Mouse (Mus musculus): ENCODE measurements around the gene Ap1ar. TPM values are rescaled to one million over a fixed set of nuclear protein-coding genes. Genes with fewer than 3 reads are reported as not detected.

The Ap1ar gene
- polyA plus RNA-seq, 1 experiment from 2014 or later, result 57.8 TPM

DNA sequence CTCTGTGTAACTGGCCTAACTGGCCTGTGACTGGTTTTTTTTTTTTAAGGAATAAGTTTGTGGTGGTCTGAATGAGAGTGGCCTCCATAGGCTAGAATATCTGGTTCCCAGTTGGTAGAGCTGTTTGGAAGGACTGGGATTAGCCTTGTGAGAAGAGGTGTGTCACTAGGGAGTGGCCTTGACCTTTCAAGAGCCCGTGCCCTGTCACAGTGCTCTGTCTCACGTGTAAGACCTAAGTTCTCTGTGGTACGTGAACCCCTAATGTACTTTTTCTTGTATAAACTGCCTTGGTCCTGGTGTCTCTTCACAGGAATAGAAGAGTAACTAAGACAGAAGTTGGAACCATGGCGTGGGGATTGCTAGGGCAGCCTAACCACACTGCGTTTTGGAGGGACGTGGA is 31.3 kb downstream of the Ap1ar start:
- WGBS, result 94% methylated on average over 6 of the region's 6 CpGs
- no peak overlapping the region for H3K27ac ChIP-seq
- peaks cover 52% of the 10 kb centered on the region for H3K36me3 ChIP-seq (replicated peaks)
- no peaks in the 10 kb centered on the region for H3K9me3 ChIP-seq
- DNase-seq (ENCODE audit: extremely low spot score, low spot score), result no peak
- peaks cover 17% of the 10 kb centered on the region for H3K4me1 ChIP-seq
- no peak overlapping the region for H3K4me3 ChIP-seq
- H3K27me3 ChIP-seq (ENCODE audit: poor library complexity, severe bottlenecking), result no peaks in the 10 kb centered on the region

DNA sequence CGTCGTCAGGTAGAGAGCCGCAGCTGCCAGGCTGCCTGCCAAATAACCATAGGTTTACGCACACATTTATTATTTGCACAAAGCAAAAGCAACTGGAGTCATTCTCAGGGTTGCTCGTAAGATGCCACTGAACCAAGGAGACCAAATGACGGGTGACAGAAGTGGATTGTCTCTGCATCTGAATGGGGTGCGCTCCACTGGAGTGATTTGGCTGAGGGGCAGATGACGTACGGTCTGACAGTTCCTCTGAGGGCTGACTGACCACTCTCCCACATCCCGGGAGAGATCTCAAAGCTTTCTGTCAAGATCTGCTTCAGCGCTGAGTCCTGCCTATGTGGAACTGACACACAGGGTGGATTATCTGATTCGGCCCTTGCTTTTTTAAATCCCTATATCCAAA is 32.3 kb downstream of the Ap1ar start:
- Histone ChIP-seq H3K9me3 (no peaks in the 10 kb centered on the region), H3K27ac (no peak overlapping the region), H3K4me3 (no peak overlapping the region), H3K4me1 (peaks cover 17% of the 10 kb centered on the region), H3K27me3 (ENCODE audit: poor library complexity, severe bottlenecking) (no peaks in the 10 kb centered on the region), H3K36me3 (replicated peaks) (peaks cover 45% of the 10 kb centered on the region)
- 91% methylated on average over 12 of the region's 12 CpGs for WGBS
- no peak for DNase-seq (ENCODE audit: extremely low spot score, low spot score)

DNA sequence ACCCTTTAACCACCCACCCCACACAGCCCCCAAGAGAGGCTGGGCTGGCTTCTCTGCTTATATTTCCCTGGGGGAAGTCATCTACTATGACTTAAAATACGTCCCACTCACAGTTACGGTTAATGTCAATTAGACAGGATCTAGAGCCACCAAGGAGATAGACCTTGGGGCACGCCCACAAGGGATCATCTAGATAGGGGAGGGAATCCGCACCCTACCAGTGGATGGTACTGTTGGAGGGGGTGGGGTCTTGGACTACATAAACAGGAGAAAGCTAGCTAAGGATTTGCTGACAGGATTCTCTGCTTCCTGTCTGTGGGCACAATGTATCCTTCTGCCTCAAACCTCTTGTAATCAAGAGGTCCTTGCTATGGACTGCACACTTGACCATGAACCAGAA is 32.9 kb downstream of the Ap1ar start:
- 89% methylated on average over 4 of the region's 4 CpGs for WGBS
- Histone ChIP-seq H3K36me3 (replicated peaks) (peaks cover 38% of the 10 kb centered on the region), H3K9me3 (no peaks in the 10 kb centered on the region), H3K27ac (no peak overlapping the region), H3K27me3 (ENCODE audit: poor library complexity, severe bottlenecking) (no peaks in the 10 kb centered on the region), H3K4me1 (peaks cover 17% of the 10 kb centered on the region), H3K4me3 (no peak overlapping the region)
- no peak for DNase-seq (ENCODE audit: extremely low spot score, low spot score)

DNA sequence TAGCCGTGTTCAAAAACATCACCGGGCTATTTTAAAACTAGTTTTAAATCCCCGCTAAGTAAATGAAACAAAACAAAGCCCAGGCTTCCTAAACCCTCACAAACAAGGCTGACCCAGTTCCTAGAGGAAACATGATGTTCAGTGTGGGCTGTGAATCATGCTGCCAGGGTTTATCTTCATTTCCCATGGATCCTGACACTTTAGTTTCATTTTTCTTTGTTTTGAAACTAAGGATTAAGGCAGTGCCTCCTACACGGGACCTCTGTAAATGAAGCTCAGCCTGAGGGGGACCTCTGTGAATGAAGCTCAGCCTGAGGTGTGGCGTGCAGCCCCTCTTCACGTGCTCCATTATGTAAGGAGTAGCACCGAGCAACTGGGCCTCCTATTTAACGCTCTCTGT is 34.5 kb downstream of the Ap1ar start:
- Histone ChIP-seq H3K4me3 (no peak overlapping the region), H3K4me1 (peaks cover 10% of the 10 kb centered on the region), H3K9me3 (no peaks in the 10 kb centered on the region), H3K27me3 (ENCODE audit: poor library complexity, severe bottlenecking) (no peaks in the 10 kb centered on the region), H3K36me3 (replicated peaks) (peaks cover 22% of the 10 kb centered on the region), H3K27ac (no peak overlapping the region)
- no peak for DNase-seq (ENCODE audit: extremely low spot score, low spot score)
- WGBS, result 58% methylated on average over 8 of the region's 8 CpGs

DNA sequence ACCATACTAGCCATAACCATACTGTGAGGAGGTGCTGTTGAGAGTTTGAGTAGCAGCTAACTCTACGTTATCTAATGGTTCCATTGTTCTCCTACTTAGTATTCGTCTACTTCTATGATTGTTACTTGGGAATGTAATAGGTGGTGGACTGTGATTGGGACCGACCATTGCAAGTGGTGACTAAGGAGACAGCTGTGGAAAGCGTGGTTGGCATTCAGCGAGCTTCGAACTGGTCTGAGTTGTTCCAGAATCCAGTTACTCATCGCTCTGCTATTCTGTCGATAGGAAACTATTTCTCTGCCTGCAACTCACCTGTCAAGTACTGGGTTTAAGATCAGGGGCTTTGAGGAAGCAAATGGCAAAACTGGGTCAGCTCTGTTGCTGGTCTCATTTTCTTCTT is 36.2 kb downstream of the Ap1ar start:
- H3K36me3 ChIP-seq (replicated peaks), result peaks cover 7% of the 10 kb centered on the region
- H3K9me3 ChIP-seq, result no peaks in the 10 kb centered on the region
- no peak for DNase-seq (ENCODE audit: extremely low spot score, low spot score)
- H3K27me3 ChIP-seq (ENCODE audit: poor library complexity, severe bottlenecking), result no peaks in the 10 kb centered on the region
- H3K4me1 ChIP-seq, result peaks cover 6% of the 10 kb centered on the region
- H3K27ac ChIP-seq, result no peak overlapping the region
- 93% methylated on average over 8 of the region's 8 CpGs for WGBS
- H3K4me3 ChIP-seq, result no peak overlapping the region

DNA sequence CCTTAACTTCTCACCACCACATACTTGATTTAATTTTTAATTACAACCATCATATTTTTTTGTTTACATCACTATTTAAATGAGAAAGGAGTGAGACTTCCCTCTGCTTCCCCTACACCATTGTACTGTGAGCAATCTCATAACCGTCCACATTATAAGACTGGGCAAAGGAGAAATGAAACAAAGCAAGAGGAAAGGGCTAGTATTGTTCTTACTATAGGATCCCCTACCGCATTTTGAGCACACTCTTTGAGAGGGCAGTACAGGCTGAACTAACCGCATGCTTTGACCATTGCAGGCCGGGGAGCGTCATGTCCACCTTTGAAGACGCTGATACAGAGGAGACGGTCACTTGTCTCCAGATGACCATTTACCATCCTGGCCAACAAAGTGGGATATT is 41.1 kb downstream of the Ap1ar start:
- DNase-seq (ENCODE audit: extremely low spot score, low spot score), result no peak
- H3K36me3 ChIP-seq (replicated peaks), result no peaks in the 10 kb centered on the region
- no peak overlapping the region for H3K27ac ChIP-seq
- H3K4me1 ChIP-seq, result peaks cover 2% of the 10 kb centered on the region
- H3K9me3 ChIP-seq, result no peaks in the 10 kb centered on the region
- H3K4me3 ChIP-seq, result no peak overlapping the region
- H3K27me3 ChIP-seq (ENCODE audit: poor library complexity, severe bottlenecking), result peaks cover 17% of the 10 kb centered on the region
- 96% methylated on average over 7 of the region's 7 CpGs for WGBS

DNA sequence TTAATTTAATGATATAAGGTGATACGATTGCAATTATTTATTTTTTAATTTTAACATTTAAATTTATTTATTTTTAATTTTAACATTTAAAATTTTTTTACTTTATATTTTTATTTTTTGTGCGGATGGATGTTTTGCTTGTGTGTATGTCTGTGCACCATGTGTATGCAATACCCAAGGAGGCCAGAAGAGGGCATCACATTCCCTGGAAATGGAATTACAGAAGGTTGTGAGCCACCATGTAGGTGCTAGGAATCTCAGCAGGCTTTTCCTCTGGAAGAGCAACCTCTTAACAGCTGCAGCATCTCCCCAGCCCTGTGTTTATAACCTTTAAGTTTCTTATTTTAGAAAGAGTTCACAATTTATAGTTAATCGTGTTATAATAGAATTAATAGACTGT is 41.6 kb downstream of the Ap1ar start:
- no peaks in the 10 kb centered on the region for H3K9me3 ChIP-seq
- H3K27me3 ChIP-seq (ENCODE audit: poor library complexity, severe bottlenecking), result peaks cover 23% of the 10 kb centered on the region
- H3K36me3 ChIP-seq (replicated peaks), result no peaks in the 10 kb centered on the region
- no peak overlapping the region for H3K4me3 ChIP-seq
- H3K27ac ChIP-seq, result no peak overlapping the region
- no peak for DNase-seq (ENCODE audit: extremely low spot score, low spot score)
- peaks cover 8% of the 10 kb centered on the region for H3K4me1 ChIP-seq
- WGBS, result 94% methylated on average over 3 of the region's 3 CpGs

DNA sequence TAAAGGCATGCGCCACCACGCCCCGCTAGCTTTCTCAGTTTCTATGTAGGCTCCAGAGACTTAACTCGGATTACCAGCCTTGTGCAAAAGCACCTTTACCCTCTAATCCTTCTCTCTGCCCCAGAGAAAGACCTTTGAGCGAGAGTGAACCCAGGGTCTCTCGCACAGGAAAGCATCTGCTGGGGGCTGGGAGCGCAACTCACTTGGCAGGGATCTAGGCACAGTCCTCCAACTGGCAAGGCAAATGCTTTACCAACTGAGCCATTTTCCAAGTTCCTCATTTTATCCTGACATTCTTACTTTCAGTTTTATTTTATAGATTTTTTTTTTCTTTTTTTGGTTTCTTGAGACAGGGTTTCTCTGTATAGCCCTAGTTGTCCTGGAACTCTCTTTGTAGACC is 44.3 kb downstream of the Ap1ar start:
- Histone ChIP-seq H3K27ac (no peak overlapping the region), H3K4me3 (no peak overlapping the region), H3K4me1 (peaks cover 24% of the 10 kb centered on the region), H3K27me3 (ENCODE audit: poor library complexity, severe bottlenecking) (peaks cover 50% of the 10 kb centered on the region), H3K36me3 (replicated peaks) (no peaks in the 10 kb centered on the region), H3K9me3 (no peaks in the 10 kb centered on the region)
- no peak for DNase-seq (ENCODE audit: extremely low spot score, low spot score)
- WGBS, result 72% methylated on average over 7 of the region's 7 CpGs

DNA sequence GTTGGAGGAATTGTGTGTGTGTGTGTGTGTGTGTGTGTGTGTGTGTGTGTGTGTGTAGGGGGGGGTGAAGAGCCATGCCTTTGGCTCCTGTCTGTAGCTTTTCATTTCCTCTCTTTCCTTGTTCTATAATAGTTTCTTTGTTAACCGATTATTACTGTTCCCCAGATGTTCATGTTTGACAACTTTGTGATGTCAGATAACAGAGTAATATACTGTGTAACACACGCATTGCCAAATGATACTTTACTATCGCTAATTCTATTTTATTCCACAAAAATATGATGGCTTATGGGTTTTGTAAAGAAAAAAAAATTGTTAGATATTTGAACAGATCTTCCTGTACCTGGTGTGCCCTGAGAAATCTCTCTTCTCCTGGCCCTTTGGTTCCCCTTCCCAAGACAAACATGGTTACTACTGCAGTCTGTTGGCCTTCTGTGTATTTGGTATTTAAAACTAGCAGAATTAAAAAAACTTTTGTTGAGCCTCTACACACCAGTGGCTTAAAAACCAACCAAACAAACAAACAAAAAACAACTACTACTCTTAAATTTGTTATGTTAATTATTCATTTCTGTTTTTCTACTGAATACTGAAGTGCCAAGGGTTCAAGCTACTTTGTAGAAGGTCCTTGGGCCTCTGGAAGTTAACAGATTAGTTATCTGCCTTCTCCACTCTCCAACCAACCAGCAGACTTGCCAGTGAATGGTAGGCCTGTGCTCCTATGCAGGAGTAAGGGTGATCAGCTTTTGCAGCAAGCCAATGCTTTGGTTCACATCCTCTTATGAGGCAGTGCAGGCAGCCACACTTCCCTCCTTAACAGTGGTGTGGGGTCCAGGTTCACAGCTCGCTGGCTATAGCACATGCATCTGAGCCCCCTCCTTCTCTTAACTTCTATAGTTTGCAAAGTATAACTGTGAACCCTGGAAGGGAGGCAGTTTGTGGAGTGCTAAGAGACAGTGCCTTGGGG is 45.4 kb downstream of the Ap1ar start:
- WGBS, result 52% methylated on average over 4 of the region's 4 CpGs
- peaks cover 61% of the 10 kb centered on the region for H3K27me3 ChIP-seq (ENCODE audit: poor library complexity, severe bottlenecking)
- DNase-seq (ENCODE audit: extremely low spot score, low spot score), result no peak

DNA sequence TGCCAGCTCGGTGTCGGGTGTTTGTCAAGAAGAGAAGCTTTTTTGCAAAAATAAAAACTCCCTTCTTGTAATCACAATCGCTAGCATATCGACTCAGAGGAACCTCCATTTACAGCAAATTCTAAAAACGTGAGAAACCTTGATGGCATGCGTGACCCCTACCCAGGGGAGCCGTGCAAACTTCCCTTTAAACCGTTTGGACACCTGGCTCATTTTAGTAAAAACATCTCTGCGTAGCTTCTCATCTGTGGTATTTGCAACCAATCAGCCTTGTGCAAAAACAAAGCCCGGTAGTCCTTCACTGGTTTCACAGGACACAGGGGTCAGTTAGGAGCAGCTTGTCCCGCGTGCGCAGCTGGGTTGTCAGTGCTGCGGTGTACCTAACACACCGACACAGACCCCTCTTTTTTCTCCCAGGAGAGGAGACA is 46.3 kb downstream of the Ap1ar start:
- Histone ChIP-seq H3K9me3 (no peaks in the 10 kb centered on the region), H3K27me3 (ENCODE audit: poor library complexity, severe bottlenecking) (peaks cover 69% of the 10 kb centered on the region), H3K4me3 (peak overlapping the region; percentile 74), H3K36me3 (replicated peaks) (no peaks in the 10 kb centered on the region), H3K27ac (no peak overlapping the region; the same call in 1 of the 2 replicates), H3K4me1 (peaks cover 24% of the 10 kb centered on the region)
- WGBS, result under 1% methylated on average over 15 of the region's 15 CpGs
- peak; percentile 31 for DNase-seq (ENCODE audit: extremely low spot score, low spot score)

More for the DNA sequence above, 45.4 kb downstream of the Ap1ar start:
- 0 out of 2 replicates have a peak overlapping the region, but pooled peaks have one; percentile 11 for H3K27ac ChIP-seq
- H3K4me1 ChIP-seq, result peaks cover 24% of the 10 kb centered on the region
- no peaks in the 10 kb centered on the region for H3K36me3 ChIP-seq (replicated peaks)
- no peaks in the 10 kb centered on the region for H3K9me3 ChIP-seq
- H3K4me3 ChIP-seq, result peak overlapping the region; percentile 74

DNA sequence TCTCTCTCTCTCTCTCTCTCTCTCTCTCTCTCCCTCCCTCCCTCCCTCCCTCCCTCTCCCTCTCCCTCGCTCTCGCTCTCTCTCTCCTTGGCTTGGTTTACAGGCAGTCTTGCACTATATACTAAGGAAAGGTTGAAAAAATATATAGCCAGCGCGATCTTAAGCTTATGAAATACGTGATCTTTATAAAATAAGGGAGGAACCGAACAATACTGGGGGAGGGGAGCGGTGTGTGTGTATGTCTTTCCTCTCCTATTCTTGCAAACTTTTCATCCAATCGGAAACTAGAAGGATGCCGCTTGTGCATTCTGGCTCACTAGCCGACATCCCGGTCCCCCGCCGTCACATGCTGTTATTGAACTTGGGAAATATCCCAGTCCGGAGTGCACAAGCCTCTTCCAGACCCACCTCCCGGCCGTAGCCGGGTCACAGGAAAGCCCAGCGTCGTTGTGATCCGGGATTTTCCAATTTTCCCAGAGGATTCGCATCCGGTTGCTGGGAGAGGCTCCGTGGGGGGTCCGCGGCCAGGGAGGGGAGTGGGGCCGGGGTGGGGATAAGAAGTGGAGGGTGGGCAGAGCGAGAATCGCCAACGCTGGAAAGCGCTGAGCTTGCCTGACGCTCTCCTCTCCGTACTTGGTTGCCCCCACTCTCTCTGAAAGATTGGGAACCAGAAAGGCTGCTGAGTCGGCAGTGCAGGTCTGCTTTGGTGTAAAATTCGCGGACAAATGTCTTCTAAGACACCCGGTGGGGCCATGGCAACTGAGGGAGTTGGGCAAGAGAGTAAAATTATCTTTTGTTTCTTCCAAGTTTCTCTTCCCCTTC is 46.9 kb downstream of the Ap1ar start:
- DNase-seq (ENCODE audit: extremely low spot score, low spot score), result peak; percentile 64
- no peaks in the 10 kb centered on the region for H3K36me3 ChIP-seq (replicated peaks)
- WGBS, result under 1% methylated on average over 35 of the region's 36 CpGs
- H3K9me3 ChIP-seq, result no peaks in the 10 kb centered on the region
- peaks cover 76% of the 10 kb centered on the region for H3K27me3 ChIP-seq (ENCODE audit: poor library complexity, severe bottlenecking)
- H3K4me3 ChIP-seq, result peak overlapping the region; percentile 74
- peaks cover 24% of the 10 kb centered on the region for H3K4me1 ChIP-seq
- H3K27ac ChIP-seq, result peak overlapping the region; percentile 77

DNA sequence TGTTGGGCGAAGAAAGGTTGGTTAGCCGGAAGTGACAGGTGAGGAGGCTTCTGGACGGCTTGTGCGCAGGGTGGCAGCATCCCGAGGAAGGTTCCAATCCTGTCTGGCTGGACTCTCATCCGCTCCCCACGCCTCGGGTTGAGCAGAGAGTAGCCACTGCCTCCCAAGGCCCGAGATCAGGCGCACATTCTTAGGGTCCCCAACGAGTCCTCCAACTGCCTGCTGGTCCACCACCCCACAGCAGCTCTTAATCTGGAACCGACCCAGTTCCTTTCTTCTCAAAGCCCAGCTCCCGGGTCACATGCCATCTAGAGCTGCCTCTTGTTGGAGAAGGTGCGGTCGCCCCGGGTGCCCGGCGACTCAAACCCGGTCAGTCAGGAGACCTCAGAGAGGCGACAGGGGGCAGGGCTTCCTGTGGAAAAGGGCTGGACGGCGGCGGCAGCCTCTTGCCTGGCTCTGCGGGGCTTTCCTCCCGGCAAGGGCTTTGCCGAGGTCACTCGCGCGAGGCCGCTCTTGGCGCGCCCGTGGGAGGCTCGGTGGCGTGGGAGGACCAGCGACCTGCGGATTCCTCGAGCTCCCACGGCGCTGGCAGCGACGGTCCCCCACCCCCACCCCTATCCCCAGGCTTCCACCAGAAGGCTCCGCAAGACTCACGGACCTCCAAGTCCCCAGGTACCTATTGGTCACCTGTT is 47.7 kb downstream of the Ap1ar start, which contains the start of gene Tifa:
Tifa (plus strand) TSS at position 306 of the 692 bp plus-strand sequence.
- Histone ChIP-seq H3K36me3 (replicated peaks) (no peaks in the 10 kb centered on the region), H3K4me3 (peak within 1 kb of the TSS; percentile 74), H3K9me3 (no peaks in the 10 kb centered on the region), H3K4me1 (peaks cover 24% of the 10 kb centered on the region), H3K27me3 (ENCODE audit: poor library complexity, severe bottlenecking) (peaks cover 79% of the 10 kb centered on the region), H3K27ac (peak within 1 kb of the TSS; percentile 77)
- WGBS, result under 1% methylated on average over 44 of the region's 44 CpGs
- peak; percentile 73 for DNase-seq (ENCODE audit: extremely low spot score, low spot score)

All from forebrain, embryonic 10.5 days (tissue).